Mouse (Mus musculus) c-Kit-negative CD71-positive TER-119-positive erythroid progenitor cells, embryonic 14.5 days (primary cell): ENCODE results near the gene Tfcp2.
"Not testable (repeated sequence)": the region's sequence is repeated elsewhere in the genome, so short reads cannot be mapped to it uniquely, and the experiment has no call there.

Source experiments
- DNase-seq: peaks from one replicate; pipeline ENCODE4 v3.0.0-alpha.2; 2013; ENCODE audit warnings: low read depth, low spot score

The Tfcp2 gene

DNA sequence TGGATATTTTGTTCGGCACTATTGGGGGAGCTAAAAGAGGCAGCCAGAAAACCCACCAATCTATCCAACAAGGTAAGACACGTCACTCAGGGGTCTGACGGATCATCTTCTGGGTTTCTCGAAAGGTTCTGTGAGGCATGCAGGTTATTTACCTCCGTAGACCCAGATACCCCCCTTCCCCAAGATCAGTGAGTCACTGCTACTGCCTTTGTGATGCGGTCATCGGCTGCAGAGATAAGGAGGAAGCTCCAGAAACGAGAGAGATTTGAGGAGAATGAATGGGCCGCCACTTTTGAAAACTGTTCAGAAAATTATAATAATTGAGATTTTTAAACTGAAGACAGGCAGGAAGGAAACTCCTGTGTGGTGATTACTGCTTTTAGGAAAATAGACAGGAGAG lies 4.6 kb upstream of the Tfcp2 start:
- no peak for DNase-seq

DNA sequence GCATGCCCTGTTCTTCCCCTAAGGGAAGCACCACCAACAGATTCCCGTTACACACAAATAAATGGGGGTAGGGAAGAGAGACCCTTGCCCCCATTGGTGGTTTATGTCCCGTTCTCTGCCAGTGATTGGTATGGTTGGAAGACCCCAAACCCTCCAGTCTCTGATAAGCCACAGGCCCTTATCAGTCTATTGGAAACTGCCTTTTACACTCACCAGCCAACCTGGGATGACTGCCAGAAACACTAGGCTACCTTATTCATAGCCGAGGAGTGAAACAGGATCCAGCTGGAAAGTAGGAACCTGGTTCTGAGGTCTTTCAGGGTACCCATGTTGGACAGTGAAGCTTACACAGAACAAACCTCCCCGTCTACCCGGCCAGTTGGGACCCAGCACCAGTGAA lies 4.2 kb upstream of the Tfcp2 start:
- no peak for DNase-seq

DNA sequence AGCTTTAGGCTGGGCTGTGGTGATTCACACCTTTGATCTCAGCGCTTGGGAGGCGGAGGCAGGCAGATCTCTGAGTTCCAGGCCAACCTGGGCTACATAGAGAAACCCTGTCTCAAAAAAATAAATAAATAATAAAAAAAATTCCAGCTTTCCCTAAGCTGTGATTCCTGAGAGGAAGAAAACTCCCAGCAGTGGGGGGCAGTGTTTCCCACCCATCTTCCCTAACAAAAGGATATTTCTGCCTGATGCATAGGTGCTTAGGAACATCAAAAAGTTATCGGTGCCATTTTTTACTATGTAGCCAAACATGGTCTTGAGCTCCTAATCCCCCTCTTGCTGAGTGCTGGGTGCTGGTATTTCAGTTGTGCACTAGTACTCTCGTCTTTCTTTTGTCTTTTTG lies 1.5 kb downstream of the Tfcp2 start:
- DNase-seq, result no peak

DNA sequence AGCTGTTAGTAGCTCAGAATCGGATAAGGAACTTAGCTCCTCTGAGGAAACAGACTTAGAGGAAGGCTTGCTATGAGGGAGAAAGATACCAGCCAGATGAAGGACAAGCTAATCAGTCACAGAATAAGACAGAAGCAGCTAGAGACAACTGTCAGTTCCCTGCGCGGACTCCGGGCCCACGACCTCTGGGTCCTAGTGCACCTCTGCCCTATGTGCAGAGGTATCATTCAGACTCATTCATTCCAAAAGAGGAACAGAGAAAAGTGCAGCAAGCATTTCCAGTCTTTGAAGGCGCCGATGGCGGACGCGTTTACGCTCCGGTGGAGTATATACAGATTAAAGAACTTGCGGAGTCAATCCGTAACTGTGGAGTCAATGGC lies 8.2 kb downstream of the Tfcp2 start:
- not testable (repeated sequence) for DNase-seq

GRCm38 (mm10) chr15:100542876-100543650 lies 8.7 kb downstream of the Tfcp2 start:
- DNase-seq, result not testable (repeated sequence)

DNA sequence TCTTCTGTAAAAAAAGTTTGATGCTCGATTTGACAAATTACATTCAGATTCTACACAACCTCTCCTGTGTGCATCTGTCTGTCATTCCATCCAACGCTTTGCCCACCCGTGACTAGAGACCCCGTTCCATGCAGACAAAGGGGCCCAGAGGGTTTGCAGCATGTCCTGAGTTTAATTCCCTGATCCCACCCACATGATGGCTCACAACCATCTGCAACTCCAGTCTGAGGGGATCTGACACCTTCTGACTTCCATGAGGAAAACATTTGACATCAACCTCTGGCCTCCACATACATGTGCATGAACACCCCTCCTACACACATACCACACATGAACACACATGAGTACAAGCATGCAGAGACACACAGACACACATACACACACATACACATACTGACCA lies 10.4 kb downstream of the Tfcp2 start:
- DNase-seq, result no peak

DNA sequence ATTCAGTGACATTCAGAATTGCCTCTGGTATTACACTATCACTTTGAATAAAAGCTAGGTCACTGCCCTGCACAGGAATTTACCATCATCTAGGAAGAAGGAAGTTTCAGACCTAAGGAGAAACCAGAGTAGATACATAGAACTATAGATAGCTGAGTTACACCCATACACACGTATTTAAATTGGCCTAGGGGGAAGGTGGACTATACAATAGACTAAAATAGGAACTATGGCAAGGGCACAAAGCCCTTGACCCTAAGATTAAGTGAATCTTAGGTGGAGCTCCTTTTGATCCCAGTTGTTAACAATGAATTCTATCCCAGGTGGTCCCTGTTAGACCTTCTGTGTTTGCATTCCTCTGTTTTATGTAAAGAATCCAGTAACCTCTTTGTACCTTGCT lies 10.8 kb downstream of the Tfcp2 start:
- not testable (repeated sequence) for DNase-seq

DNA sequence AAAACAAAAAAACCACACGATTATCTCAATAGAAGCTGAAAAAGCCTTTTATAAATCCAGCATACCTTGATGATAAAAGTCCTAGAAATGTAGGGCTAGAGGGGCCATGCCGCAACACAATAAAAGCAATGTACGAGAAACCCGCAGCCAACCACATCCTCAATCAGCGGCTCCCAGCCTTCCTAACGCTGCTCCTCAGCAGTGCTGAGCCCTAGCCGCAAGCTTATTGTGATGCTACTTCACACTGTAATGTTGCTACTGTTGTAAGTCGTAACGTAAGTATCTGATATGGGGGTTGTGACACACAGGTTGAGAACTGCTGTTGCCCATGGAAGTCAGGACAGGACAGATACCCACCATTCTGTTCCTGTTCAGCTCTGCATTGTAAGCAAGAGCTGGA lies 12.4 kb downstream of the Tfcp2 start:
- no peak for DNase-seq

DNA sequence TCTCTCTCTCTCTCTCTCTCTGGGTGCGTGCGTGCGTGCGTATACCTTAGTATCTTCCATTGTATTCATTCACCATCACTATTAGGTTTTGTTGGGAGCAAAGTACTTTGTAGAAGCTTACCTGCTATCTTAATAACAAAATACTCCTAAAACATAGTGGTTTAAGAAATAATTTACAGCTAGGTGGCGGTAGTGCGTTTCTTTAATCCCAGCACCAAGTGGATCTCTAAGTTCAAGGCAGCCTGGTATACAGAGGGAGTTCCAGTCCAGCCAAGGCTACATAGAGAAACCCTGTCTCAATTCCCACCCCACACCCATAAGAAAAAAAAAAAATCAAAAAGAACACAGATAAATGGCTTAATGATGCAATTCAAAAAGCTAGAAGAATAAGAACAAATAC lies 13.9 kb downstream of the Tfcp2 start:
- no peak for DNase-seq

DNA sequence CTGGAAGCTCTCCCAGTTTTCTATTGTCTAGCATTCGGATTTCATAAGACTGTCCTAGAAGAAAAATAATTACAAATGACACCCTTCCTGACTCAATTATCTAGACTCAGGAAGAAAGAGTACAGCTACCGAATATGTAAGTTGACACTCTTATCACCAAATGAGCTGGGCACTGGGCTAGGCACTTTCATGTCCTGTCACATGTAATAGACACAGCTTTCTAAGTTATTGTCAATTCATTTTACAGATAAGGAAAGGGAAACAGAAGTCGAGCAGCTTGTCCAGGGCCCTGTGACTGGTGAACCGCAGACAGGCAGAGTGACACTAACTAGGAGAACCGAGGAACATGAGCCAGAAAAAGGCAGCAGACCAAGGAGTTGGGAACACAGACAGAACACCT lies 23.9 kb downstream of the Tfcp2 start:
- DNase-seq, result no peak

DNA sequence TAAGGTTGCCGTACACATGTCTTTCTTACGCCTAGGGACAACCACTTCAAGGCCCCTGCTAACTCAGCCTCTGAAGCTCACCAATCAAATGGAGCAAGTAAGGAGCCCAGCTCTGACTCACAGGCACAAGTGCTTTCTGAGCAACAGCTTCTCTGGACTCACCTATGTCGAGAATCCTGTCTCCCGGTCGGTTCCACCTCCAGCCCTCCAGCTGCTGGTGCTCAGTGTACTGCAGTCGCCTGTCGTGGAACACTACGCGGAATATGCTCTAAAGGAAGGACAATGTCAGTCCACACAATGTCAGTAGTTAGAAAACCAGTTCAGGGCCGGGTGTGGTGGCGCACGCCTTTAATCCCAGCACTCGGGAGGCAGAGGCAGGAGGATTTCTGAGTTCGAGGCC lies 26.4 kb downstream of the Tfcp2 start:
- no peak for DNase-seq

DNA sequence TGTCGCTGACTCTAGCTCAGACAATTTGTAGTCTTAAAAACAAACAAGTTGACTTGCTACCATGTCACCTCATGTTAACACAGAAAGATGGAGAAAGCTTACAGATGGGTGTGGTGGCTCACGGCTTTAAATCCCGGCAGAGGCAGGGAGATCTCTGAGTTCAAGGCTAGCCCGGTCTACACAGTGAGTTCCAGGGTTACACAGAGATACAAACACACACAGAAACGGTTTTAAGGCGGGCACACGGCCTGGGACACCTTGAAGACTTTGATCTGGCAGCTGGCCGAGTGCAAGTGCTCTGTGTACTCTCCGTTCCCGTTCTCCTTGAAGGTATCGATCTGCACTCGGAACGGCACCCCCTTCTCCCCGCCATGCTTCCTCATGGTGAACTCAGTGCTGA lies 31.5 kb downstream of the Tfcp2 start:
- DNase-seq, result no peak

DNA sequence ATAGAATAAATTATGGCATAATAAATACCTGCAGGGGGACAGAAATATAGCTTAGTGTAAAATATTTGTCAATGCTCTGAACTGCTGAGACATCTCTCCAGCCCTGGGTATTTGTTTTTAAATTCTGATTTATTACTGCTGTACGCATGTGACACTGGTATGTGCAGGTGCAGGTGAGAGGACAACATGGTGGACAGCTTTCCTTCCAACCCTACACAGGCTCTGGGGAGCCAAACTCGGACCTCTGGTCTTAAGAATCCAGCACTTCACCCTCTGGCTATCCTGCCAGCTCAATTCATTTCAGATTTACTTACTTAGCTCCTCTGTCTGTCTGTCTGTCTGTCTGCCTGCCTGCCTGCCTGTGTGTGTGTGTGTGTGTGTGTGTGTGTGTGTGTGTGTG lies 36.7 kb downstream of the Tfcp2 start:
- DNase-seq, result no peak

DNA sequence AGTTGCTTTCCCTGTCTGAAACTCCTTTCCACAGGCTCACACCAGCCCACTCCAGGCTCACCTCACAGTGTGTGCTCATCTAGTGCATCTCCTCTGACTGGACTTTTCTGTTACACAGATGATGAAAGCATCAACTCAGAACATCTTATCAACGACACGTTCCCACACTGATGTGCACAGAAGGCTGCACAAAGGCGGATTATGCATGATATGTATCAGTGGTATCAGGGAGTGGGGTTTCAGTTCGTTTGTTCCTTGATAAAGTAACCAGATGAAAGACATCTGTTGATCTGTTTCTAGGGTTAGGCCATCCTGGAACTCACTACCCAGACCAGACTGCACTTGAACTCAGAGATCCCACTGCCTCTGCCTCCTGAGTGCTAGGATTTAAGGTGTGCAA lies 38.4 kb downstream of the Tfcp2 start:
- no peak for DNase-seq

DNA sequence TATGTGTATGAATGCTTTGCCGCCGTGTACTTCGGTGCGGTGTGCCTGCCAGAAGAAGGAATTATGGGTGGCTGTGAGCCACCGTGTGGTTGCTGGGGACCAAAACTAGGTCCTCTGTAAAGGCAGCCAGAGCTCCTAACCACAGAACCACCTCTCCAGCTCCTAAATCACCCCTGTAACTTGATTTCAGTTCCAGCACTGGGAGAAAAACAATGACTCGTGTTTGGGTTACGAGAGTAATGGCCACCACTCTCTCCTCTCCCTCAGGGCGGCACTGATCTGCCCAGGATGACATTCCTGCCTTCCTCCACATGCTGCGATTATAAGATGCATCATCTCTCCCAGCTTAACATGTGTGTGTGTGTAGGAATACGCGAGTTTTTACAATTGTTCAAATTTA lies 41.7 kb downstream of the Tfcp2 start:
- DNase-seq, result no peak

GRCm38 (mm10) chr15:100508454-100509167 lies 43.2 kb downstream of the Tfcp2 start:
- DNase-seq, result no peak

GRCm38 (mm10) chr15:100499506-100499905 lies 52.3 kb downstream of the Tfcp2 start:
- not testable (repeated sequence) for DNase-seq

DNA sequence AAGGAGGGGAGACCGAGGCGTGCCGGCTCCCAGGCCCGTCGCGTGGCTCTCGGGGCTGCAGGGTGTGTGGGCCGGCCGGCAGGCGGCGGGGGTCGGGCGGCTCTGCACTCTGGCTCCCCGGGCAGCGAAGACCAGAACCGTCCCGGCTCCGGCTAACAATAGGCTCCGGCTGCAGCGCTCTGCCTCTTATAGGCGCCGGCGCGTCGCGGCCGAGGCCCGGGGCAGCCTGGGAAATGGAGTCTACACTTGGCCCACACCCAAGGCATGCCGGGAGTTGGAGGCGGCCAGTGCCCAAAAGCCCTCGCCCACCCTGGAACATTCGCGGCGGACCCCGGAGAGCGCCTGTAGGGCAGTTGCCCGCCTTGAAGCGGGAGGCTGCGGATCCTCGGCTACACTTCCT lies 56.7 kb downstream of the Tfcp2 start, which contains the start of gene Csrnp2:
Csrnp2 (minus strand) TSS at position 387 of the 400 bp plus-strand sequence.
- DNase-seq, result peak; percentile 36

DNA sequence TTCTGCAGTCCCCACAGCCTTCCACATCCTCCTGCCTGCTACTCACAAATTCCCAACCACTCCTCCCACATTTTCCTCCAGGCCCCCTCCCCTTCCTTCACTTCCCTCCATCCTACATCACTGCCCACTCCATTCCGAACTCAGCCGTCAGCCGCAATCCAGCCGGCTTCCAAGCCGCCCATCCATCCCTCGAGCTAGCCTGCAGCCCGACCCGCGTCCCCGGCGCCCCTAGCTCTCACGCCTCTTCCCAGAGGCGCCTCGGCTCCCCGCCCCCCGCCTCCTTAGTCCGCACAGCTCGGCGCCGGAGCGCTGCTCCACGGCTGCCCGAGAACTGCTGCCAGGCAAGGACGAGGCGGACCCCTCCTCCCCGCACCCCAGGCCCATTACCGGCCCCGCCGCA lies 57.2 kb downstream of the Tfcp2 start:
- DNase-seq, result no peak

DNA sequence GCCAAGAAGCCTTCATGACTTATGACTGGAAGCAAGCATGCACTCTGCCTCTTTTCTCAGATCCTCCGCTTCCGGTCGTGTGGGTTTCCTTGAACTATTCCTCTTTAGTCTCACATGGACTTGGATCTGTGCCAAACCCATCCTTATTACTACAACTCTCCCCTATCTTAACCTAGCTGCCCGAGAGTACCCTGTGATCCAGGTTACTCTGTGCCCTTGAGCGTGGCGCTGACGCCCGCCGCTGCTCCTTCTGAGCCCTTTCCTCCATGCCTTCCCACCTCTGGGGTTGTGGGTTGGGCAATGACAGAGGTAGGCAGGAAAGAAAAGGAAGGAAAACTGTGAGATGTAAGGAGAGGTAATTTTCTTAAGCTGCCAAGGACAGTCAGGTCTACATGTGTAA lies 59.8 kb downstream of the Tfcp2 start:
- DNase-seq, result no peak

DNA sequence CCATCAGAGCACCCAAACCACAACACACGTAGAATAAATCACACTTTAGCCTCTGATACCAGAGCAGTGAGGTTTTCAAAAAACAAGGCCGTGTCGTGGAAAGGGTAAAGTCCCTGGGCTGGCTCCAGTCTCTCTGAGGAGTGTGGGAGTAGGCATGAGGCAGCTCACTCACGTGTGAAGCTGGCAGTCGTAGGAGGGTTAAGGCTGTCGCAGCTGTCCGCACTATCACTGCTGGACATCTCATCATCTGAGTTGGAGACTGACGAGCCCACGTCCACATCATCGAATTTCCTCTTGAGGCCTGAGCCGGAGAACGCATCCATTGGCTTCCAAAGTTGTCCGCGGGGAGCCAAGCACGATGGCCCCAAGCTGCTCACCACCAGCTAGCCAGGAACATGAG lies 62.5 kb downstream of the Tfcp2 start:
- no peak for DNase-seq

- not testable (repeated sequence) for DNase-seq
Measured at GRCm38 (mm10) chr15:100488297-100488696, 63.5 kb downstream of the Tfcp2 start.

DNA sequence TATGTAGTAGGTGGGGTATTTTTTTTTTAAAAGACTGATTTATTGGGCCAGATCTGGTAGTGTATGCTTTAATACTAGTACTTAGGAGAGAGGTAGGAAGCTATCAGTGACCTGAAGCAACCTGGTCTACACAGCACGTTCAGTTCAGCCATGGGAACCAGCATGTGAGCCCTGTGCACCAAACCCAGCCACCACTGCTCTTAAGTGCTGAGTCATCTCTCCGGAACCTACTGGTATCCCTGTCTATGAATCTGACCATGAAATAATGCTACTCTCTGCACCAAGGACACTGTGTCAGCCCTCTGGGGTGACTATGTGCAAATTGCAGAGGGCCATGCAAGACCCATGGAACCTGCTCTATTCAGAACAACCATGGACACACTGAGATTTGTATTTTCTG lies 64.8 kb downstream of the Tfcp2 start:
- DNase-seq, result no peak
